Mouse (Mus musculus) WW6 (cell line): ENCODE data around the gene Card11.

Experiments
- DNase-seq: peaks from one replicate; pipeline ENCODE4 v3.0.0-alpha.2; 2013; ENCODE audit warnings: low read depth, low spot score

Gene Card11

DNA sequence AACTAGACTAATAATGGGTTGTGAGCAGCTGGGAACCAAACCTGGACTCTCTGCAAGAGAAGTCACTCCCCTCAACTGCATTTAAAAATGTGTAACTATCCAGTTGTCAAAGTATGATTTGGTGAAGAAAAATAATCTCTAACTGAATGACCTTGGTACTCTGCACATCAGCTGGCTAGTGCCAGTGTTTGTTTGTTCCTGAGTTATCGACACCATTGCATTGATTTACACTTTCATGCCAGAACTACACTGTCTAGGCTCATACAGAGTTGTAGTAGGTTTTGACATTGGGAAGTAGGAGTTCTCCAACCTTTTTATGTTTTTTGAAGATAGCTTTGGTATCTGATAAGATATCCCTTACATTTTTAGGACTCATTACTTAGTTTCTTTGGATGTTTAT is 81.9 kb downstream of the Card11 start:
- DNase-seq: no peak

GRCm38 (mm10) chr5:140917807-140918206 is 82.6 kb downstream of the Card11 start:
- no peak for DNase-seq

DNA sequence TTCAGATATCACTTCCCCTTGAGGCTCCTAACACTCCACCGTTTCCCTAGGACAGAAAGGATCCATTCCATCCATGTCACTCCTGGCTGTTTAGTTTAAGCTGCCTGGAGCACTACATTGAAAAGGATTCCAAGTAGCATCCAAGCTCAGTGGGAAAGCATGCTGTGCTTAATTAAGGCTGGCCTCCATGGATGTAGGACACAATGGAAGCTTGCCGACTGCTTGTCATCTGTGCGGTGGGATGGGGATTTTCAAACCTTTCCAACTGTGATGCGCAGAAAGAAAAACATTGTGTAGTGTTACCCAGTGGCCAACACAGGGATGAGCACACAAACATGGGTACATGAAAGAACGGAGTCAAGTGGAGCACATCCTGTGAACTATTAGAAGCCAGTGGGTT is 89.5 kb downstream of the Card11 start:
- no peak for DNase-seq

GRCm38 (mm10) chr5:140900866-140901265 is 99.5 kb downstream of the Card11 start:
- no peak for DNase-seq

GRCm38 (mm10) chr5:140891080-140891479 is 109.3 kb downstream of the Card11 start:
- DNase-seq: no peak

DNA sequence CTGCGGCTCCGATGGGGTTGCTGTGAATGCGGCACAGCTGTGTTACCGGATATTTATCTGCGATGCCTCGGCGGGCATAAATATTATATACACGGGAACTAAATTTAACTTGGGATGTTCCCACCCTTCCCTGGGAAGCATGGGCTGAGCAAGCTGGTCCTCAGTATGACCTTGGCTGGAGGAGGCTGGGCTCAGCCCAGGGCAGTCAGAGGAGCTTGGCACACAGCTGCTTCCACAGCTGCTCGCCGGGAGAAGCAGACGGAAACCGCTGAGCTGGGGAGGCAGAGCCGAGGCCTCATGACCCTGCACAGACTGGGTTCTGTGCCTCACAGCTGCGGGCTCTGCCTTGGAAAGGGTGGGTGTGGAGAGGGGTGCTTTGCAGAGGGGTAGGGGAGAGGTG is 110.3 kb downstream of the Card11 start:
- DNase-seq: no peak

DNA sequence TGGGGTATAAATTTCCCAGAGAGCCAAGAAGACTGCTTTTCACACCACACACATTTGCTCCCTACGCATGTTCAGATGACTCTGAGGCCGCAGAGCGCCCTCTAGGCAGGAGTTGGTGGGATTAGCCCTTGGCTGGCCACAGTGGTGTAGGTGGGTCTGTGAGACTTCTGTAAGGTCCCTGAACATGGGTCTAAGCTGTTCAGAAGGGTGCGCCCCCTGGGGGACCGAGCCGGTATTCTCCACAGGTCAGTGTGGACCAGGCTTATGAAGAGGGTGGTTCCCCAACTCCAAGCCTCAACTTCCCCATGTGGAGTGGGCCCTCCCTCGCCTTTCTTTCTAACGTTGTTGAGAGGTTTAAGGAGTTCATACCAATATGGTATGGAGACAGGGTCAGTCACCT is 110.8 kb downstream of the Card11 start:
- peak; percentile 86 for DNase-seq

DNA sequence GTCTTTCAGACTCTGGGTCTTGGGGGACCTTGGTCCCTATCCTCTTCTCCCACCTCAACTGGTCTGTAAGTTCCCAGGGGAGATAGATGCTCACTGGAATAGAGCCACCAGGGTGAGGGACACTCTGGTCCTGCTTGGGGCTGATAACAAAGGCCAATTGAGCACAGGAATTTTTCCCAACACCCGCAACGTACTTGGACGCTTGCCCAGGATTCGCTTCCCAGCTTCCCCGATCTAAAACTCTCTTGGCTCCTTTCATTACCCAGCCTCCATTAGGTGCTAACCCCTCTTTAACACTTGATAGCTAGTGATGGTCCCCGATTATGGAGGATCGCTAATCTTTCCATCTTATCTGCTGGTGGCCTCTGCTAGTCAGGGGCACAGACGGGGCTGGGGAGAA is 112.5 kb downstream of the Card11 start:
- no peak for DNase-seq

GRCm38 (mm10) chr5:140884966-140885365 is 115.4 kb downstream of the Card11 start:
- no peak for DNase-seq

GRCm38 (mm10) chr5:140882391-140882790 is 118.0 kb downstream of the Card11 start:
- no peak for DNase-seq

DNA sequence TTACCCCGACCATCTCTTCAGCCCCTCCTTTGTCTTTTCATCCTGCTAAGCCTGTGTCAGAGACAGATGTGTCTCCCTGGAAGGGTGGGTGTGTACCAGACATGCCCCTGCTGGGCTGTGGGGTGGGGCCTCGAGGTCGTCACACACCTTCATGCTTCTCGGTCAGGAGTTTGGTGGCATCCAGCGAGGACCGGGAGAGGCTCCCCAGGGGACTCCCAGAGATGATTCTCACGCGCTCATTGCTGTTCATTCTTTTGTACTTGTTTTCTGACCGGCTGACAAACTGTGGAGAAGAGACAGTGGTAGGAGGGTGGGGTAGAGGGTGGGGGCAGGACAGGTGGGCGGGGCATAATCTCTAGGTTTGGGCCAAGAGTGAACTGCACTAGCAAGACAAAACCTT is 120.2 kb downstream of the Card11 start:
- no peak for DNase-seq

- DNase-seq: no peak
These were observed 121.7 kb downstream of the Card11 start for GRCm38 (mm10) chr5:140878644-140879043.

DNA sequence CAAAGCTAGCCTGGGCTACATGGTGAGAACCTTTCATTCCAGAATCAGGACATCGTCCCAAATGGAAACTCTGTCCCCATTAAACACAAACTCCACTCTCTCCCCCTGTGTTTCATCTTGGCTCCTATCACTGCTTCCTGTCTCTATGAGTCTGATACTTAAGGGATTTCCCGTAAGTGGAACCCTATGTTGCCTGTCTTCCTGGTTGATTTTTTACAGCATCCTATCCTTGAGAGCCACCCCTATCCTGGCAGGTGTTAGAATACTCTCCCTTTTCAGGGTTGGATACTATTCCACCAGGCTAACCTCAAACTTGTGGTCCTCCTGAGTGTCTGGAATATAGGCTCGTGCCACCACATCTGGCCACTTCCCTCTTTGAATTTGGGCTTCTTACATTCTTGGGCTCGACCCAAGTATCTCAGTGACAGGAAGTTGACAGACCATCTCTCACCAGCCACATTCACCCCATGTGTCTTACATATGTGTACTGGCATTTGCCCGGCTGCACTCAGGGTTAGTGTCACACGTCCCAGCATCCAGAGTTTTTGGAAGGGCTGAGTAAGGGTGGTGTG is 126.6 kb downstream of the Card11 start:
- DNase-seq: no peak

- no peak for DNase-seq
These were observed 127.3 kb downstream of the Card11 start for GRCm38 (mm10) chr5:140873039-140873551.

GRCm38 (mm10) chr5:140872532-140873038 is 127.8 kb downstream of the Card11 start:
- no peak for DNase-seq

DNA sequence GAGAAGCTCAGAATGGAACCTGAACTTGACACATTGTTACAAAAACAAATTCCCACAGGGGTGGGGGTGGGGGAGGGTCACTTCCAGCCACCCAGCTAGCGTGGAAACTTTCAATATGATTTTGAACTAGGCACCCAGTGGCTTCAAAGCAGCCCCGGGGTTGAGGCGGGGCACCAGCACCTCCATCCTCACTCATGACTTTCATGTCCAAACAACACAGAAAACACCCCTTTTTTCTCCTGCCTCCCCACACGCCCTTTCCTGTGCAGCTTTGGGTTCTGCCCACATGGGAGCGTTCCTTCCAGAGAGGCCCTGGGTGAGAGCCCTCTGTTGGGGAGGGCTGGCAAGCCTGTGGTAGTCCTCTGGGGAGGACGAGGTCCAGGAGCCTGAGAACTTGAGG is 129.1 kb downstream of the Card11 start:
- DNase-seq: no peak

GRCm38 (mm10) chr5:140869034-140869433 is 131.3 kb downstream of the Card11 start:
- DNase-seq: no peak

GRCm38 (mm10) chr5:140859730-140860129 is 140.7 kb downstream of the Card11 start:
- DNase-seq: no peak

DNA sequence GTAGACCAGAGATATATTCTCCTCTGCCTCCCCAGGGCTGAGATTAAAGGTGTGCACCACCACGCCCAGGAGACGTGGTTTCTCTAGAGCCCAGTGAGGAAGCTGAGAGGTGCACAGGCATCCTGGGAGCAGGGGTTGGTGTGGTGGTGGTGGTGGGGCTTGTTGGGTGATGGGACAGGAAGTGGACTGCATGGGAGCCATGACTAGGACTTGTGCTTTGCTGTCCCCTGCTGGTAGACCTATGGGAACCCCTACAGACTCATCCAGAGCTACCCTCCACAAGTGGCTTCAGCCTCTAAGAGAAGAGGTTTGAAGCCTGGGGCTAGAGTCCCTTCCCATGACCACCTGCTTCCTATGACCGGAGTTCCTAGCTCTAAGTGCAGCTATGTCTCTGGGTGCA is 142.0 kb downstream of the Card11 start:
- no peak for DNase-seq

GRCm38 (mm10) chr5:140857432-140858154 is 142.8 kb downstream of the Card11 start:
- DNase-seq: no peak

GRCm38 (mm10) chr5:140855909-140856530 is 144.4 kb downstream of the Card11 start:
- no peak for DNase-seq

- DNase-seq: no peak
These were observed 145.7 kb downstream of the Card11 start for GRCm38 (mm10) chr5:140854700-140855099.

DNA sequence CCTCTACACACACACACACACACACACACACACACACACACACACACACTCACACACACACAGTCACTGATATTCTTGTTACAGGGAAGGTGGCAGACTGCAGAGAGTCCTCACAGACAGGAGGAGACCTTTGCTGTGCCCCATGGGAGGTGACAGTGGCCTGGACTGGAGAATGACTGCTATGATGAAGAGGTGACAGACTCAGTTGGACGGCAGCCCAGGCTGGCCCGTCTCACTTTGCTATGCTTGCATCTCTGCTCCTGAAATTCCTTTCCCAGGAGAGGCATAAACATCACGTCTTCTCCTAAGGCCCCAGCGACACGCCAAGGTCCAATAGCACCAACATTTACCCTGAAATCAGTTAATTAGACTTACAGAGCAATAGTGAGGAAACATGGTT is 146.7 kb downstream of the Card11 start:
- DNase-seq: no peak
